In the genomic region with DNA sequence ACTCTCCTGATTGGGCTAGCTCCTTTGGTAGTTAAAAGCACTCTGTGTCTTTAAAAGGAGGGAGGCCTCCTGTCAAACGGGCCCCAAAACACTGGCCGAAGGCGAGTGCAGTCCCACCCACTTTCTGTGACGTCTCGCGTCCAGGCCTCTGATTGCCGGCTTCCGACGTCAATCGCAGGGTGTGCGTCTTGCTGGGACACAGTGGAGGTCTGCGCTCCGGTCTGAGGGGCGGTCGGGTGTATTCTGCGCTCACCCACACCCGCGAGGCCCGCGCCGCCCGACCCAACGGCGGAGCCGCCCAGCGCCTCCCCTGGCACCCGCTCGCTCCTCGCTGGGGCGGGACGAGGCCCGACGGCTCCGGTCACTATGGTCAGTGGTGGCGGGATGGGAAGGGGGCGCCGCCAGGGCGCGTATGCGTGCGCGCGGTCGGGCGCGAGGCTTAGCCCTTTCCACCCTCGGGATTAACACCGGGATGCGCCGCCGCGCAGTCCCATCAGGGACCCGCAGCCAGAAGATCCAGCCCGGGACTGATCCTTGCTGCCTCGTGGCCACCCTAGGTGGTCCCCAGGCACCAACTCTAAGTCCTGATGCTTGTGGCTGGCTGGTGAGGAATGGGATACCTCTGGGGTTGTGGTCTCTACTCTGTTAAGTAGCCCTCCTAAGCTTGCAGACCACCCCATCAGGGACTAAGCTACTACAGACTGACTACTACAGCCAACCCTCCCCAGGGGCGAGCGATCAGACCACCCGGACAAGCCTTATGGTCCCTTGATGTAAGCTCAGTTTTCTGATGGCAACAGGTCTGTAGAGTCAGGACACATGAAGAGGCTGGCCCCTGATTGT, we compare ENCODE assay signal across 7 mouse cellular contexts. TPM values are rescaled to one million over a fixed set of nuclear protein-coding genes. Genes with fewer than 3 reads are reported as not detected.
DNase-seq lines count a peak whose midpoint lies in the region; ATAC-seq and TF ChIP-seq lines count a peak whose summit lies in the region.

A gene (plus strand): TSS at position 178 of the 843 bp plus-strand sequence.

- no peaks in the 10 kb centered on the region for H3K36me3 ChIP-seq in embryonic facial prominence, embryonic 12.5 days
- no peaks in the 10 kb centered on the region for H3K36me3 ChIP-seq in kidney, adult 2 months (ENCODE audit: control insufficient read depth, insufficient read depth, low read length)
- no peaks in the 10 kb centered on the region for H3K36me3 ChIP-seq in limb, embryonic 12.5 days
- no peaks in the 10 kb centered on the region for H3K36me3 ChIP-seq in midbrain, embryonic 15.5 days (replicated peaks)
- no peaks in the 10 kb centered on the region for H3K36me3 ChIP-seq in spleen, adult 2 months (ENCODE audit: control insufficient read depth, insufficient read depth, low read length)

- peak within 1 kb of the TSS; percentile 60 for H3K4me3 ChIP-seq in embryonic facial prominence, embryonic 12.5 days
- H3K4me3 ChIP-seq in kidney, adult 2 months (ENCODE audit: insufficient read depth, low read depth, low read length): peak within 1 kb of the TSS; percentile 98
- H3K4me3 ChIP-seq in limb, embryonic 12.5 days (replicated peaks): peak within 1 kb of the TSS; percentile 78
- H3K4me3 ChIP-seq in midbrain, embryonic 15.5 days: peak within 1 kb of the TSS; percentile 66
- H3K4me3 ChIP-seq in spleen, adult 2 months (ENCODE audit: extremely low read depth, insufficient read depth, insufficient read length): peak within 1 kb of the TSS; percentile 75

- WGBS in embryonic facial prominence, embryonic 12.5 days: under 1% methylated on average over 58 of the region's 58 CpGs
- 1% methylated on average over 57 of the region's 58 CpGs for WGBS in kidney, adult 2 months
- WGBS in limb, embryonic 12.5 days: 1% methylated on average over 58 of the region's 58 CpGs
- under 1% methylated on average over 58 of the region's 58 CpGs for WGBS in midbrain, embryonic 15.5 days
- 2% methylated on average over 58 of the region's 58 CpGs for WGBS in spleen, adult 2 months

- ATAC-seq in embryonic facial prominence, embryonic 12.5 days (ENCODE audit: insufficient number of reproducible peaks, insufficient read depth, low FRiP score, low TSS enrichment): peak; percentile 98
- ATAC-seq in limb, embryonic 12.5 days (ENCODE audit: insufficient number of reproducible peaks, insufficient read depth, low FRiP score, low TSS enrichment, low read depth): peak; percentile 98
- ATAC-seq in midbrain, embryonic 15.5 days (replicated peaks): peak; percentile 100

- no peaks in the 10 kb centered on the region for H3K9me3 ChIP-seq in embryonic facial prominence, embryonic 12.5 days
- no peaks in the 10 kb centered on the region for H3K9me3 ChIP-seq in limb, embryonic 12.5 days
- no peaks in the 10 kb centered on the region for H3K9me3 ChIP-seq in midbrain, embryonic 15.5 days

- TF ChIP-seq CTCF in kidney, adult 2 months (conservative IDR thresholded peaks at IDR 0.05; ENCODE audit: insufficient read depth, insufficient read length, low read depth, low read length): no peak
- TF ChIP-seq CTCF in spleen, adult 2 months (IDR thresholded peaks at IDR 0.05; ENCODE audit: extremely low read depth, insufficient read depth, insufficient read length, insufficient replicate concordance): no peak

- H3K4me2 ChIP-seq in embryonic facial prominence, embryonic 12.5 days (replicated peaks): peak within 1 kb of the TSS; percentile 66
- H3K4me2 ChIP-seq in limb, embryonic 12.5 days: peak within 1 kb of the TSS; percentile 78
- H3K4me2 ChIP-seq in midbrain, embryonic 15.5 days: peak within 1 kb of the TSS; percentile 68

- no peaks in the 10 kb centered on the region for H3K27me3 ChIP-seq in embryonic facial prominence, embryonic 12.5 days
- H3K27me3 ChIP-seq in kidney, adult 2 months (replicated peaks; ENCODE audit: control insufficient read depth, insufficient read depth, low read length): no peaks in the 10 kb centered on the region
- H3K27me3 ChIP-seq in limb, embryonic 12.5 days: no peaks in the 10 kb centered on the region
- H3K27me3 ChIP-seq in midbrain, embryonic 15.5 days (replicated peaks): no peaks in the 10 kb centered on the region
- H3K27me3 ChIP-seq in spleen, adult 2 months (ENCODE audit: control insufficient read depth, insufficient read depth, low read length): no peaks in the 10 kb centered on the region

- peak; percentile 95 for DNase-seq in adrenal gland, postnatal 25 days
- DNase-seq in heart, adult 18-20 months: peak; percentile 99
- peak; percentile 98 for DNase-seq in kidney, adult 2 months
- peak; percentile 77 to 95 for DNase-seq in spleen, adult 2 months (ENCODE audit: low read depth in 1 of 2, low spot score in 2 of 2)

- H3K4me1 ChIP-seq in embryonic facial prominence, embryonic 12.5 days: peaks cover 9% of the 10 kb centered on the region; the same call in 1 of the 2 replicates
- H3K4me1 ChIP-seq in kidney, adult 2 months (ENCODE audit: control insufficient read depth, insufficient read depth, low read length): 0 out of 2 replicates have a peak, but pooled peaks cover 3% of the 10 kb centered on the region
- H3K4me1 ChIP-seq in limb, embryonic 12.5 days (replicated peaks): peaks cover 13% of the 10 kb centered on the region
- H3K4me1 ChIP-seq in midbrain, embryonic 15.5 days: peaks cover 12% of the 10 kb centered on the region
- no peaks in the 10 kb centered on the region for H3K4me1 ChIP-seq in spleen, adult 2 months (ENCODE audit: control insufficient read depth, insufficient read depth, insufficient read length)

- no peak for TF ChIP-seq POLR2A in kidney, adult 2 months (IDR thresholded peaks at IDR 0.05; ENCODE audit: low read depth, low read length)
- TF ChIP-seq POLR2A in spleen, adult 2 months (IDR thresholded peaks at IDR 0.05; ENCODE audit: low read depth, low read length): no peak

- H3K9ac ChIP-seq in embryonic facial prominence, embryonic 12.5 days: peak within 1 kb of the TSS; percentile 81
- H3K9ac ChIP-seq in limb, embryonic 12.5 days (replicated peaks): peak within 1 kb of the TSS; percentile 88
- H3K9ac ChIP-seq in midbrain, embryonic 15.5 days: peak within 1 kb of the TSS; percentile 81

- H3K27ac ChIP-seq in embryonic facial prominence, embryonic 12.5 days: peak within 1 kb of the TSS; percentile 73
- no peak within 1 kb of the TSS for H3K27ac ChIP-seq in kidney, adult 2 months (ENCODE audit: insufficient read depth, low read depth, low read length)
- H3K27ac ChIP-seq in limb, embryonic 12.5 days: peak within 1 kb of the TSS; percentile 45; the same call in 1 of the 2 replicates
- peak within 1 kb of the TSS; percentile 70 for H3K27ac ChIP-seq in midbrain, embryonic 15.5 days
- H3K27ac ChIP-seq in spleen, adult 2 months (ENCODE audit: insufficient read depth, low read length): peak within 1 kb of the TSS; percentile 36; the same call in 1 of the 2 replicates

RNA-seq across cellular contexts. Expression of the gene that starts here (rescaled TPM):
- total RNA-seq in adrenal gland, postnatal 25 days (2021): 3.5 and 3.9 TPM in 2 replicates
- 12.7 and 14.1 TPM in 2 replicates for polyA plus RNA-seq in embryonic facial prominence, embryonic 12.5 days (2016; fragmentation: Nextera tagmentation; extraction: Ambion mirVana)
- total RNA-seq in heart, adult 18-20 months (2021): 1 to 10 TPM; 3.4 to 3.9 TPM
- polyA plus RNA-seq in kidney, adult 2 months (2012; rRNA removed): 3.9 and 4.0 TPM in 2 replicates
- polyA plus RNA-seq in limb, embryonic 12.5 days (2016; fragmentation: Nextera tagmentation; extraction: Ambion mirVana): 11.1 and 12.0 TPM in 2 replicates
- 23.9 and 28.4 TPM in 2 replicates for polyA plus RNA-seq in midbrain, embryonic 15.5 days (2015; fragmentation: Nextera tagmentation; extraction: Ambion mirVana)
- 4.9 and 5.7 TPM in 2 replicates for polyA plus RNA-seq in spleen, adult 2 months (2012; rRNA removed)
